Mouse (Mus musculus): Measurements from ENCODE around the gene S1pr1. TPM values are rescaled to one million over a fixed set of nuclear protein-coding genes. Genes with fewer than 3 reads are reported as not detected.

Gene S1pr1
- 30.6 and 31.4 TPM in 2 replicates for polyA plus RNA-seq (2015; fragmentation: Nextera tagmentation; extraction: Ambion mirVana)

- ATAC-seq (ENCODE audit: low FRiP score, low read depth) = peak; percentile 92
- H3K27ac ChIP-seq (replicated peaks) = peak within 1 kb of the TSS; percentile 82
- H3K4me3 ChIP-seq = peak within 1 kb of the TSS; percentile 54
- H3K36me3 ChIP-seq = no peaks in the 10 kb centered on the region
- peak within 1 kb of the TSS; percentile 92 for H3K4me2 ChIP-seq
- peaks cover 7% of the 10 kb centered on the region for H3K27me3 ChIP-seq
- H3K9ac ChIP-seq = peak within 1 kb of the TSS; percentile 49
- peaks cover 24% of the 10 kb centered on the region for H3K4me1 ChIP-seq (replicated peaks)
- no peaks in the 10 kb centered on the region for H3K9me3 ChIP-seq
- under 1% methylated on average over 51 of the region's 51 CpGs for WGBS
Observed at GRCm38 (mm10) chr3:115714671-115715651, at the start of gene S1pr1. S1pr1 (minus strand) TSS chr3:115715072.

GRCm38 (mm10) chr3:115763292-115763691, 48.4 kb upstream of the S1pr1 start:
- no peak for ATAC-seq (ENCODE audit: low FRiP score, low read depth)
- Histone ChIP-seq H3K36me3 (no peaks in the 10 kb centered on the region), H3K27ac (replicated peaks) (no peak overlapping the region), H3K9me3 (no peaks in the 10 kb centered on the region), H3K4me2 (no peak overlapping the region), H3K4me3 (no peak overlapping the region), H3K4me1 (replicated peaks) (no peaks in the 10 kb centered on the region), H3K27me3 (no peaks in the 10 kb centered on the region), H3K9ac (no peak overlapping the region)
- 73% methylated on average over 6 of the region's 6 CpGs for WGBS

GRCm38 (mm10) chr3:115762841-115763240, 48.0 kb upstream of the S1pr1 start:
- H3K4me3 ChIP-seq = no peak overlapping the region
- H3K27me3 ChIP-seq = no peaks in the 10 kb centered on the region
- H3K36me3 ChIP-seq = no peaks in the 10 kb centered on the region
- H3K9me3 ChIP-seq = no peaks in the 10 kb centered on the region
- H3K9ac ChIP-seq = no peak overlapping the region
- H3K27ac ChIP-seq (replicated peaks) = no peak overlapping the region
- ATAC-seq (ENCODE audit: low FRiP score, low read depth) = no peak
- H3K4me1 ChIP-seq (replicated peaks) = no peaks in the 10 kb centered on the region
- WGBS = 84% methylated on average over 7 of the region's 7 CpGs
- H3K4me2 ChIP-seq = no peak overlapping the region

- WGBS = 92% methylated on average over 4 of the region's 4 CpGs
- Histone ChIP-seq H3K4me2 (no peak overlapping the region), H3K27ac (replicated peaks) (no peak overlapping the region), H3K9me3 (no peaks in the 10 kb centered on the region), H3K36me3 (no peaks in the 10 kb centered on the region), H3K4me1 (replicated peaks) (no peaks in the 10 kb centered on the region), H3K9ac (no peak overlapping the region), H3K27me3 (no peaks in the 10 kb centered on the region), H3K4me3 (no peak overlapping the region)
- ATAC-seq (ENCODE audit: low FRiP score, low read depth) = no peak
Observed at GRCm38 (mm10) chr3:115759659-115760058, 44.8 kb upstream of the S1pr1 start.

GRCm38 (mm10) chr3:115758455-115758912, 43.6 kb upstream of the S1pr1 start:
- Histone ChIP-seq H3K27me3 (no peaks in the 10 kb centered on the region), H3K4me2 (no peak overlapping the region), H3K4me3 (no peak overlapping the region), H3K9me3 (no peaks in the 10 kb centered on the region), H3K36me3 (no peaks in the 10 kb centered on the region), H3K27ac (replicated peaks) (no peak overlapping the region), H3K9ac (no peak overlapping the region), H3K4me1 (replicated peaks) (no peaks in the 10 kb centered on the region)
- ATAC-seq (ENCODE audit: low FRiP score, low read depth) = no peak
- WGBS = 26% methylated on average over 9 of the region's 9 CpGs

- Histone ChIP-seq H3K27me3 (no peaks in the 10 kb centered on the region), H3K9ac (no peak overlapping the region), H3K27ac (replicated peaks) (no peak overlapping the region), H3K36me3 (no peaks in the 10 kb centered on the region), H3K4me2 (no peak overlapping the region), H3K4me3 (no peak overlapping the region), H3K9me3 (no peaks in the 10 kb centered on the region), H3K4me1 (replicated peaks) (no peaks in the 10 kb centered on the region)
- no peak for ATAC-seq (ENCODE audit: low FRiP score, low read depth)
- 62% methylated on average over 8 of the region's 8 CpGs for WGBS
Observed at GRCm38 (mm10) chr3:115754466-115754865, 39.6 kb upstream of the S1pr1 start.

- no peak for ATAC-seq (ENCODE audit: low FRiP score, low read depth)
- H3K4me1 ChIP-seq (replicated peaks) = no peaks in the 10 kb centered on the region
- no peaks in the 10 kb centered on the region for H3K27me3 ChIP-seq
- no peak overlapping the region for H3K4me3 ChIP-seq
- no peaks in the 10 kb centered on the region for H3K36me3 ChIP-seq
- WGBS = 92% methylated on average over 3 of the region's 3 CpGs
- no peaks in the 10 kb centered on the region for H3K9me3 ChIP-seq
- no peak overlapping the region for H3K27ac ChIP-seq (replicated peaks)
- H3K4me2 ChIP-seq = no peak overlapping the region
- H3K9ac ChIP-seq = no peak overlapping the region
Observed at GRCm38 (mm10) chr3:115750369-115750768, 35.5 kb upstream of the S1pr1 start.

- H3K9me3 ChIP-seq = no peaks in the 10 kb centered on the region
- H3K27me3 ChIP-seq = no peaks in the 10 kb centered on the region
- WGBS = 88% methylated on average over 5 of the region's 5 CpGs
- H3K4me1 ChIP-seq (replicated peaks) = no peaks in the 10 kb centered on the region
- H3K36me3 ChIP-seq = no peaks in the 10 kb centered on the region
- no peak overlapping the region for H3K9ac ChIP-seq
- H3K27ac ChIP-seq (replicated peaks) = no peak overlapping the region
- H3K4me3 ChIP-seq = no peak overlapping the region
- ATAC-seq (ENCODE audit: low FRiP score, low read depth) = no peak
- no peak overlapping the region for H3K4me2 ChIP-seq
Observed at GRCm38 (mm10) chr3:115748289-115748989, 33.6 kb upstream of the S1pr1 start.

- WGBS = 87% methylated on average over 8 of the region's 8 CpGs
- Histone ChIP-seq H3K4me1 (replicated peaks) (no peaks in the 10 kb centered on the region), H3K9me3 (no peaks in the 10 kb centered on the region), H3K9ac (no peak overlapping the region), H3K4me2 (no peak overlapping the region), H3K27ac (replicated peaks) (no peak overlapping the region), H3K27me3 (no peaks in the 10 kb centered on the region), H3K36me3 (no peaks in the 10 kb centered on the region), H3K4me3 (no peak overlapping the region)
- no peak for ATAC-seq (ENCODE audit: low FRiP score, low read depth)
Observed at GRCm38 (mm10) chr3:115746511-115746910, 31.6 kb upstream of the S1pr1 start.

GRCm38 (mm10) chr3:115745088-115745487, 30.2 kb upstream of the S1pr1 start:
- H3K4me2 ChIP-seq = no peak overlapping the region
- no peaks in the 10 kb centered on the region for H3K4me1 ChIP-seq (replicated peaks)
- no peaks in the 10 kb centered on the region for H3K9me3 ChIP-seq
- no peaks in the 10 kb centered on the region for H3K36me3 ChIP-seq
- H3K27ac ChIP-seq (replicated peaks) = no peak overlapping the region
- H3K9ac ChIP-seq = no peak overlapping the region
- H3K4me3 ChIP-seq = no peak overlapping the region
- no peaks in the 10 kb centered on the region for H3K27me3 ChIP-seq
- no peak for ATAC-seq (ENCODE audit: low FRiP score, low read depth)
- WGBS = 93% methylated on average over 11 of the region's 11 CpGs

GRCm38 (mm10) chr3:115738524-115738923, 23.7 kb upstream of the S1pr1 start:
- Histone ChIP-seq H3K4me3 (no peak overlapping the region), H3K4me1 (replicated peaks) (no peaks in the 10 kb centered on the region; the same call in 1 of the 2 replicates), H3K9ac (no peak overlapping the region), H3K36me3 (no peaks in the 10 kb centered on the region), H3K4me2 (no peak overlapping the region), H3K9me3 (no peaks in the 10 kb centered on the region), H3K27ac (replicated peaks) (no peak overlapping the region), H3K27me3 (no peaks in the 10 kb centered on the region)
- no peak for ATAC-seq (ENCODE audit: low FRiP score, low read depth)
- 33% methylated on average over 2 of the region's 2 CpGs for WGBS

- H3K4me2 ChIP-seq = no peak overlapping the region
- H3K4me3 ChIP-seq = no peak overlapping the region
- no peaks in the 10 kb centered on the region for H3K27me3 ChIP-seq
- no peaks in the 10 kb centered on the region; the same call in 1 of the 2 replicates for H3K4me1 ChIP-seq (replicated peaks)
- H3K27ac ChIP-seq (replicated peaks) = no peak overlapping the region
- H3K9ac ChIP-seq = no peak overlapping the region
- no peaks in the 10 kb centered on the region for H3K36me3 ChIP-seq
- H3K9me3 ChIP-seq = no peaks in the 10 kb centered on the region
- peak; percentile 54; the same call in 1 of the 2 replicates for ATAC-seq (ENCODE audit: low FRiP score, low read depth)
- WGBS = 37% methylated on average over 11 of the region's 11 CpGs
Observed at GRCm38 (mm10) chr3:115737785-115738318, 23.0 kb upstream of the S1pr1 start.

Data from hindbrain, embryonic 15.5 days (tissue).